ENCODE assay signal across 24 mouse cellular contexts in the genomic region with DNA sequence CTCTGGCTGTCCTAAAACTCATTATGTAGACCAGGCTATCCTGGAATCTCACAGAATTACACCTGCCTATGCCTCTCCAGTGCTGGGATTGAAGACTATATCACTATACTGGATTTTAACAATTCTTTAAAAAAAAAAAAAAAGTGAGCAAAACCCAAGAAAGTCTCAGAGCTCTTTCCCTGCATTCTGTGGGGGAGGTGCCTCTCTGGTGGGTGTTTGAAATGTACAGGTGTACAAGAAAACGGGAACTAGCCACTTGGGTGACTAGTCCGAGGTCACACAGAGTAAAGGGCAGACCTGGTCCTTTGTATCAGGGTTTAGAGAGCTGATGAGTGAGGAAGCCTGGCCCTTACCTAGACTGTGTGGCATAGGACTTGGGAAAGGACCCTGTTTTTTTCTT. TPM values are rescaled to one million over a fixed set of nuclear protein-coding genes. Genes with fewer than 3 reads are reported as not detected.
DNase-seq lines count a peak whose midpoint lies in the region; ATAC-seq and TF ChIP-seq lines count a peak whose summit lies in the region.
"Had no signal": no experiment of that assay in that cellular context is flagged by ENCODE, and none has a peak within 500 bp of the region (broad histone marks: within the 10 kb centered on the region; RNA-seq: fewer than 3 reads in every experiment).

No protein-coding gene starts in this region.

- H3K4me1 ChIP-seq in hindbrain, postnatal 0 days (ENCODE audit: insufficient read depth, low read length), result peaks cover 8% of the 10 kb centered on the region; the same call in 1 of the 2 replicates
- no peaks in the 10 kb centered on the region for H3K4me1 ChIP-seq in hindbrain, embryonic 11.5 days (replicated peaks; ENCODE audit: control insufficient read depth, insufficient read depth, low read length)
- H3K4me1 ChIP-seq in neural tube, embryonic 13.5 days (replicated peaks), result peaks cover 30% of the 10 kb centered on the region
- peaks cover 64% of the 10 kb centered on the region for H3K4me1 ChIP-seq in liver, embryonic 15.5 days (replicated peaks)

- no peak overlapping the region for H3K4me3 ChIP-seq in hindbrain, postnatal 0 days (ENCODE audit: low read length)
- no peak overlapping the region for H3K4me3 ChIP-seq in hindbrain, embryonic 11.5 days (ENCODE audit: low read depth, low read length)
- no peak overlapping the region for H3K4me3 ChIP-seq in neural tube, embryonic 13.5 days
- peak overlapping the region; percentile 14; the same call in 1 of the 2 replicates for H3K4me3 ChIP-seq in liver, embryonic 15.5 days (replicated peaks)

- no peak for ATAC-seq in hindbrain, postnatal 0 days
- ATAC-seq in hindbrain, embryonic 11.5 days (ENCODE audit: low FRiP score), result no peak
- no peak for ATAC-seq in neural tube, embryonic 13.5 days (ENCODE audit: low read depth)
- ATAC-seq in liver, embryonic 15.5 days (ENCODE audit: insufficient read depth), result no peak
- ATAC-seq: activated CD4-positive, CD25-positive, alpha-beta regulatory T cell, adult 4 months; CD4-positive, CD25-positive, alpha-beta regulatory T cell, adult 4 months; forebrain, embryonic 15.5 days; midbrain, embryonic 15.5 days had no signal

- no peak overlapping the region for H3K27ac ChIP-seq in hindbrain, postnatal 0 days
- H3K27ac ChIP-seq in hindbrain, embryonic 11.5 days (ENCODE audit: low read depth, low read length), result no peak overlapping the region
- H3K27ac ChIP-seq in neural tube, embryonic 13.5 days (replicated peaks), result no peak overlapping the region
- H3K27ac ChIP-seq in liver, embryonic 15.5 days (replicated peaks), result no peak overlapping the region
- H3K27ac ChIP-seq: embryonic facial prominence, embryonic 13.5 days; forebrain, embryonic 15.5 days; midbrain, embryonic 15.5 days had no signal

- no peak overlapping the region for H3K9ac ChIP-seq in hindbrain, postnatal 0 days (replicated peaks; ENCODE audit: low read length)
- no peak overlapping the region for H3K9ac ChIP-seq in hindbrain, embryonic 11.5 days (ENCODE audit: low read depth, low read length)
- no peak overlapping the region for H3K9ac ChIP-seq in neural tube, embryonic 13.5 days
- H3K9ac ChIP-seq in liver, embryonic 15.5 days, result no peak overlapping the region
- H3K9ac ChIP-seq: forebrain, embryonic 15.5 days; midbrain, embryonic 15.5 days had no signal

- peak overlapping the region; percentile 71; the same call in 1 of the 2 replicates for H3K4me2 ChIP-seq in hindbrain, postnatal 0 days (ENCODE audit: low read depth, low read length)
- H3K4me2 ChIP-seq in hindbrain, embryonic 11.5 days (replicated peaks; ENCODE audit: low read depth, low read length), result no peak overlapping the region
- H3K4me2 ChIP-seq in neural tube, embryonic 13.5 days, result peak overlapping the region; percentile 74
- H3K4me2 ChIP-seq in liver, embryonic 15.5 days, result peak overlapping the region; percentile 96

- TF ChIP-seq CTCF in hindbrain, postnatal 0 days (IDR thresholded peaks at IDR 0.05; ENCODE audit: low read depth), result no peak

- DNase-seq in hindbrain, postnatal 0 days (ENCODE audit: low spot score), result no peak
- DNase-seq in hindbrain, embryonic 11.5 days (ENCODE audit: low spot score), result no peak
- no peak for DNase-seq in neural tube, embryonic 10.5 days (ENCODE audit: extremely low spot score, low spot score)
- no peak for DNase-seq in kidney, postnatal 14 days
- no peak for DNase-seq in frontal cortex, adult 2 months (ENCODE audit: extremely low spot score in 1 of 2, low spot score in 1 of 2)
- DNase-seq: adrenal gland, postnatal 10 days; cerebellum, postnatal 10 days; gastrocnemius, postnatal 25 days; kidney, adult 8-10 months; kidney, postnatal 25 days; layer of hippocampus, adult 9-11 months; lung, postnatal 10 days; retina, postnatal 1 day; thymus, postnatal 14 days had no signal

- H3K27me3 ChIP-seq in hindbrain, postnatal 0 days (ENCODE audit: insufficient read depth, low read length), result no peaks in the 10 kb centered on the region
- no peaks in the 10 kb centered on the region for H3K27me3 ChIP-seq in hindbrain, embryonic 11.5 days (ENCODE audit: control insufficient read depth, insufficient read depth, low read length)
- no peaks in the 10 kb centered on the region for H3K27me3 ChIP-seq in neural tube, embryonic 13.5 days
- no peaks in the 10 kb centered on the region for H3K27me3 ChIP-seq in liver, embryonic 15.5 days
- H3K27me3 ChIP-seq: embryonic facial prominence, embryonic 13.5 days; forebrain, embryonic 15.5 days; megakaryocyte, embryonic 14.5 days; midbrain, embryonic 15.5 days had no signal

- 89% methylated on average over 2 of the region's 2 CpGs for WGBS in hindbrain, postnatal 0 days
- WGBS in hindbrain, embryonic 11.5 days, result 88% methylated on average over 2 of the region's 2 CpGs
- 93% methylated on average over 2 of the region's 2 CpGs for WGBS in neural tube, embryonic 13.5 days
- 62% methylated on average over 2 of the region's 2 CpGs for WGBS in liver, embryonic 15.5 days (ENCODE audit: insufficient replicate concordance)

- H3K9me3 ChIP-seq in hindbrain, postnatal 0 days (ENCODE audit: low read length), result no peaks in the 10 kb centered on the region
- no peaks in the 10 kb centered on the region for H3K9me3 ChIP-seq in hindbrain, embryonic 11.5 days (ENCODE audit: control insufficient read depth, low read length)
- H3K9me3 ChIP-seq in neural tube, embryonic 13.5 days, result no peaks in the 10 kb centered on the region
- H3K9me3 ChIP-seq in liver, embryonic 15.5 days (replicated peaks), result no peaks in the 10 kb centered on the region
- H3K9me3 ChIP-seq: embryonic facial prominence, embryonic 13.5 days; forebrain, embryonic 15.5 days; G1E; hindbrain, embryonic 10.5 days; megakaryocyte, embryonic 14.5 days; midbrain, embryonic 15.5 days had no signal

- no peaks in the 10 kb centered on the region for H3K36me3 ChIP-seq in hindbrain, postnatal 0 days (ENCODE audit: insufficient read depth, low read length)
- no peaks in the 10 kb centered on the region for H3K36me3 ChIP-seq in hindbrain, embryonic 11.5 days (ENCODE audit: control insufficient read depth, insufficient read depth, low read length)
- H3K36me3 ChIP-seq in neural tube, embryonic 13.5 days, result no peaks in the 10 kb centered on the region
- no peaks in the 10 kb centered on the region for H3K36me3 ChIP-seq in liver, embryonic 15.5 days (replicated peaks)
- H3K36me3 ChIP-seq: embryonic facial prominence, embryonic 13.5 days; forebrain, embryonic 15.5 days; hindbrain, embryonic 10.5 days; midbrain, embryonic 15.5 days had no signal

RNA-seq across cellular contexts. Expression of gene Slc31a1, which starts 1.9 kb away (rescaled TPM):
- total RNA-seq in hindbrain, postnatal 0 days (2014; rRNA removed), result 17.3 and 20.8 TPM in 2 replicates
- polyA plus RNA-seq in hindbrain, postnatal 0 days (2015; fragmentation: Nextera tagmentation; extraction: Ambion mirVana), result 45.3 and 46.3 TPM in 2 replicates
- 45.0 and 49.8 TPM in 2 replicates for polyA plus RNA-seq in hindbrain, embryonic 11.5 days (2014; fragmentation: Nextera tagmentation; extraction: Ambion mirVana)
- 34.6 and 35.0 TPM in 2 replicates for polyA plus RNA-seq in neural tube, embryonic 13.5 days (2015; fragmentation: Nextera tagmentation; extraction: Ambion mirVana)
- polyA plus RNA-seq in liver, embryonic 15.5 days (2015; fragmentation: Nextera tagmentation; extraction: Ambion mirVana), result 51.4 and 57.0 TPM in 2 replicates
- polyA plus RNA-seq in frontal cortex, adult 2 months (2012; rRNA removed), result 19.9 and 20.0 TPM in 2 replicates

RNA-seq across cellular contexts. Expression of gene Fkbp15, which starts 2.1 kb away (rescaled TPM):
- 38.3 and 43.0 TPM in 2 replicates for total RNA-seq in hindbrain, postnatal 0 days (2014; rRNA removed)
- polyA plus RNA-seq in hindbrain, postnatal 0 days (2015; fragmentation: Nextera tagmentation; extraction: Ambion mirVana), result 22.6 and 23.7 TPM in 2 replicates
- 21.2 and 22.8 TPM in 2 replicates for polyA plus RNA-seq in hindbrain, embryonic 11.5 days (2014; fragmentation: Nextera tagmentation; extraction: Ambion mirVana)
- 24.8 and 24.9 TPM in 2 replicates for polyA plus RNA-seq in neural tube, embryonic 13.5 days (2015; fragmentation: Nextera tagmentation; extraction: Ambion mirVana)
- 14.1 and 15.6 TPM in 2 replicates for polyA plus RNA-seq in liver, embryonic 15.5 days (2015; fragmentation: Nextera tagmentation; extraction: Ambion mirVana)
- 24.4 and 27.2 TPM in 2 replicates for polyA plus RNA-seq in frontal cortex, adult 2 months (2012; rRNA removed)

RNA-seq across cellular contexts. Expression of gene Cdc26, which starts 46.0 kb away (rescaled TPM):
- total RNA-seq in hindbrain, postnatal 0 days (2014; rRNA removed), result 24.7 and 30.1 TPM in 2 replicates
- 75.2 and 78.3 TPM in 2 replicates for polyA plus RNA-seq in hindbrain, postnatal 0 days (2015; fragmentation: Nextera tagmentation; extraction: Ambion mirVana)
- 177 and 178 TPM in 2 replicates for polyA plus RNA-seq in hindbrain, embryonic 11.5 days (2014; fragmentation: Nextera tagmentation; extraction: Ambion mirVana)
- polyA plus RNA-seq in neural tube, embryonic 13.5 days (2015; fragmentation: Nextera tagmentation; extraction: Ambion mirVana), result 98.8 and 108 TPM in 2 replicates
- polyA plus RNA-seq in liver, embryonic 15.5 days (2015; fragmentation: Nextera tagmentation; extraction: Ambion mirVana), result 53.5 and 57.4 TPM in 2 replicates
- polyA plus RNA-seq in frontal cortex, adult 2 months (2012; rRNA removed), result 54.6 and 57.6 TPM in 2 replicates

RNA-seq across cellular contexts. Expression of gene Prpf4, which starts 46.2 kb away (rescaled TPM):
- 14.3 and 19.6 TPM in 2 replicates for total RNA-seq in hindbrain, postnatal 0 days (2014; rRNA removed)
- polyA plus RNA-seq in hindbrain, postnatal 0 days (2015; fragmentation: Nextera tagmentation; extraction: Ambion mirVana), result 12.2 and 13.8 TPM in 2 replicates
- polyA plus RNA-seq in hindbrain, embryonic 11.5 days (2014; fragmentation: Nextera tagmentation; extraction: Ambion mirVana), result 25.5 and 28.1 TPM in 2 replicates
- polyA plus RNA-seq in neural tube, embryonic 13.5 days (2015; fragmentation: Nextera tagmentation; extraction: Ambion mirVana), result 17.1 and 17.9 TPM in 2 replicates
- 9.1 and 9.3 TPM in 2 replicates for polyA plus RNA-seq in liver, embryonic 15.5 days (2015; fragmentation: Nextera tagmentation; extraction: Ambion mirVana)
- 15.6 and 17.4 TPM in 2 replicates for polyA plus RNA-seq in frontal cortex, adult 2 months (2012; rRNA removed)
